Mouse (Mus musculus): ENCODE data around the gene C1qtnf5. TPM values are rescaled to one million over a fixed set of nuclear protein-coding genes. Genes with fewer than 3 reads are reported as not detected.

Gene C1qtnf5
- polyA plus RNA-seq, 1 experiment from 2014 or later = 0.50 TPM

- H3K27me3 ChIP-seq (ENCODE audit: insufficient read depth, poor library complexity, severe bottlenecking) = no peaks in the 10 kb centered on the region
- H3K4me1 ChIP-seq = peaks cover 36% of the 10 kb centered on the region
- no peaks in the 10 kb centered on the region for H3K9me3 ChIP-seq
- peaks cover 11% of the 10 kb centered on the region for H3K36me3 ChIP-seq
- WGBS = under 1% methylated on average over 51 of the region's 51 CpGs
- peak; percentile 99 for DNase-seq (ENCODE audit: low spot score)
- peak within 1 kb of the TSS; percentile 87 for H3K4me3 ChIP-seq
- H3K27ac ChIP-seq = peak within 1 kb of the TSS; percentile 94
These were observed 6.2 kb downstream of the C1qtnf5 start, which contains the start of the genes Gm49380 and Rnf26 for GRCm38 (mm10) chr9:44113105-44113789. Gene Gm49380, minus strand, starts transcription at chr9:44113500. Gene Rnf26, minus strand, starts transcription at chr9:44113517.

DNA sequence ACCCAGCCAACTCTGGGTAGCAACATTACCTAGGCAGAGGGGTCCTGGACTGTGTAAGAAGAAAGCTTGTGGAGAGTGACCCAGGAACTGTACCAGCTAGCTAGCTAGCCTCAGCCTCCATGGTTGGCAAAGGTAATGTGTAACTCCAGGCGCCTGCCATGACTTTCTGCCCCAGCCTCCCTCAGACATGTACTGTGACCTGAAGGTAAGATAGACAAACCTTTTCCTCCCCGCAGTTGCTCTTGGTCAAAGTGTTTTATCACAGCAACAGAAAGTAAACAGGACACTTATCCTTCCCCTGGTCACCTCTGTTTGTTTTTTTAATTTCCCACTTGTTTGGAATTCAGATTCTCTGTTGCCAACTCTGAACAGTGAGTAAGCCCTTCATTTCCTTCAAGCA lies 7.4 kb downstream of the C1qtnf5 start:
- no peaks in the 10 kb centered on the region for H3K27me3 ChIP-seq (ENCODE audit: insufficient read depth, poor library complexity, severe bottlenecking)
- DNase-seq (ENCODE audit: low spot score) = no peak
- peaks cover 24% of the 10 kb centered on the region for H3K4me1 ChIP-seq
- 0 out of 2 replicates have a peak, but pooled peaks cover 2% of the 10 kb centered on the region for H3K36me3 ChIP-seq
- no peaks in the 10 kb centered on the region for H3K9me3 ChIP-seq
- H3K4me3 ChIP-seq = no peak overlapping the region
- 80% methylated on average over 2 of the region's 2 CpGs for WGBS
- no peak overlapping the region for H3K27ac ChIP-seq

DNA sequence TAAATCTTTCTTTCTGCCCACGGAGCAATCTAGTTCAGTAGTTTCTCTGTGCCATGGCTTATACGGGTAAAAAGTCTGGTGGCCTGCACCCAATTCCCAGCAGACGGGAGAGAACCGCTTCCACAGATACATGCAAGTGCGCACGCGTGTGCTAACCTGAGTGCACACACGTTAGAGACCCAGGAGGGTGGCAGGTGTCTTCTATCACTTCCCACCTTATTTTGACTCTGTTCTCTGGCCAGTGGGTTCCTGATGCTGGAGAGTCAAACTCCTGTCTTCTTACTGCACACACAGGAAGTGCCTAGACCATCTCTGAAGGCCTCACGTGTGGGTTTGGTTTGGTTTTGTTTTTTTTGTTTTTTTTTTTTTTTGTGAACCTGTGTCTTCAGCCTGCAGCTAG lies 8.6 kb downstream of the C1qtnf5 start:
- Histone ChIP-seq H3K4me1 (peaks cover 12% of the 10 kb centered on the region), H3K27me3 (ENCODE audit: insufficient read depth, poor library complexity, severe bottlenecking) (no peaks in the 10 kb centered on the region), H3K9me3 (no peaks in the 10 kb centered on the region), H3K4me3 (no peak overlapping the region), H3K36me3 (0 out of 2 replicates have a peak, but pooled peaks cover under 1% of the 10 kb centered on the region), H3K27ac (no peak overlapping the region)
- DNase-seq (ENCODE audit: low spot score) = no peak
- WGBS = 87% methylated on average over 9 of the region's 9 CpGs

GRCm38 (mm10) chr9:44116182-44116581 lies 9.1 kb downstream of the C1qtnf5 start:
- Histone ChIP-seq H3K4me1 (peaks cover 12% of the 10 kb centered on the region; the same call in 1 of the 2 replicates), H3K27ac (no peak overlapping the region), H3K4me3 (no peak overlapping the region), H3K36me3 (no peaks in the 10 kb centered on the region), H3K9me3 (no peaks in the 10 kb centered on the region), H3K27me3 (ENCODE audit: insufficient read depth, poor library complexity, severe bottlenecking) (no peaks in the 10 kb centered on the region)
- DNase-seq (ENCODE audit: low spot score) = no peak
- 85% methylated on average over 4 of the region's 4 CpGs for WGBS

- DNase-seq (ENCODE audit: low spot score) = no peak
- H3K9me3 ChIP-seq = no peaks in the 10 kb centered on the region
- no peak overlapping the region for H3K27ac ChIP-seq
- no peak overlapping the region for H3K4me3 ChIP-seq
- no peaks in the 10 kb centered on the region for H3K27me3 ChIP-seq (ENCODE audit: insufficient read depth, poor library complexity, severe bottlenecking)
- 0 out of 2 replicates have a peak, but pooled peaks cover 5% of the 10 kb centered on the region for H3K4me1 ChIP-seq
- H3K36me3 ChIP-seq = no peaks in the 10 kb centered on the region
- 45% methylated on average over 5 of the region's 5 CpGs for WGBS
These were observed 12.0 kb downstream of the C1qtnf5 start for GRCm38 (mm10) chr9:44119011-44119410.

GRCm38 (mm10) chr9:44119948-44120465 lies 13.0 kb downstream of the C1qtnf5 start:
- Histone ChIP-seq H3K27ac (no peak overlapping the region), H3K36me3 (no peaks in the 10 kb centered on the region), H3K4me3 (no peak overlapping the region), H3K9me3 (no peaks in the 10 kb centered on the region), H3K27me3 (ENCODE audit: insufficient read depth, poor library complexity, severe bottlenecking) (no peaks in the 10 kb centered on the region), H3K4me1 (0 out of 2 replicates have a peak, but pooled peaks cover 5% of the 10 kb centered on the region)
- 82% methylated on average over 8 of the region's 8 CpGs for WGBS
- DNase-seq (ENCODE audit: low spot score) = no peak

DNA sequence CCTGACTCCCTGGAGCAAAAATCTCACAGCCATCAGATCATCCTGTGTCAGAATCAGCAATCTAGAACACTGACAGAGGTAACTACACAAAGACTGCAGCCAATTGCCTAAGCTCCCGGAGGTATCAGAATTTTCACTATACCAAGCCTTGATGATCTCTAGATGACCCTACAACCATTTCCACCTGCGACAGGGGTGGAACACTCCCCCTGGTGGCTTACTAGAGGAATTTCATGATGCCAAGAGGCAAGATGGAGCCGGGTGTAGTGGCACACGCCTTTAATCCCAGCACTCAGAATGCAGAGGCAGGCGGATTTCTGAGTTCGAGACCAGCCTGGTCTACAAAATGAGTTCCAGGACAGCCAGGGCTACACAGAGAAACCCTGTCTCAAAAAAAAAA lies 17.3 kb downstream of the C1qtnf5 start:
- Histone ChIP-seq H3K4me1 (peaks cover 20% of the 10 kb centered on the region), H3K9me3 (no peaks in the 10 kb centered on the region), H3K27ac (no peak overlapping the region), H3K36me3 (no peaks in the 10 kb centered on the region), H3K4me3 (no peak overlapping the region), H3K27me3 (ENCODE audit: insufficient read depth, poor library complexity, severe bottlenecking) (no peaks in the 10 kb centered on the region)
- no peak for DNase-seq (ENCODE audit: low spot score)
- 73% methylated on average over 6 of the region's 6 CpGs for WGBS

- peaks cover 27% of the 10 kb centered on the region for H3K4me1 ChIP-seq
- H3K27ac ChIP-seq = no peak overlapping the region
- 59% methylated on average over 5 of the region's 5 CpGs for WGBS
- H3K4me3 ChIP-seq = no peak overlapping the region
- DNase-seq (ENCODE audit: low spot score) = no peak
- H3K9me3 ChIP-seq = no peaks in the 10 kb centered on the region
- H3K36me3 ChIP-seq = no peaks in the 10 kb centered on the region
- no peaks in the 10 kb centered on the region for H3K27me3 ChIP-seq (ENCODE audit: insufficient read depth, poor library complexity, severe bottlenecking)
These were observed 18.0 kb downstream of the C1qtnf5 start for GRCm38 (mm10) chr9:44125026-44125425.

DNA sequence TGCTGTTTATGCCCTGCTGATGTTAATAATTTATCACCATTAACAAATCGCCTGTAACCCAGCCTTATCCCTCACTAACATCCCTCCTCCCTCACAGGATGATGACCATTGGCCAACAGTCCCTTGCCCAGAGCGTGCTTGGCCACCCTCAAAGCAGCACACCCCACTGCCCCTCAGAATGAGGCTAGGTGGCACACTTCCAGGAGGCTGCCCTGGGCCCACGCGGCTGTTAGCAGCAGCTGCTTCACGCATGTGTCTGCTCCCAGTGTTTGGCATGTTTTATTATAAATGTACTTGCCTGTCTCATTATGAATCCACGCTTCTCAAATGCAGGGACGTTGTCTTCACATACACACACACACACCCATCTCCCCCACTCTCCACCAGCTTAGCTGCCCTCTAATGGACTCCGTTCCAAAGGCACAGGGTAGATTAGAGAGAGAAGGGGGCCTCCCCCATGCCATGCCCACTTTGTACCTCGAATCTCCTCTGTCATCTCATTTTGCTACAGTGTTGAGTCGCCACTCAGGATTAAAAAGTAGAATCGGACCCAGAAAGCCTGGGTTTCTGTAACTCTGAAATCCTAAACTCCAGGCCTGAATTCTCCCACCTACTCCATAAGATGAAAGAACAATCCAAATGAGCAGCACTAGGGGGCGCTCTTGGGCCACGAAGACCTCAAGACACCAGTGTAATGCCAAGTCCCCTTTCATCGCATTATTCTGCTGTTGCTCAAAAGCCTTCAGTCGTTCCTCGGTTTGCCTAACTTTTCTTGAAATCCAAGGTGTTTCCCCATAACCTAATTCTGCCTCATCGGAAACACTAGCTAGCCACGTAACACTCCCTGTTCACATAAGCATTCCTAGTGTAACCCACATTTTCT lies 18.7 kb downstream of the C1qtnf5 start:
- H3K27ac ChIP-seq = peak overlapping the region; percentile 53; the same call in 1 of the 2 replicates
- no peaks in the 10 kb centered on the region for H3K36me3 ChIP-seq
- WGBS = 33% methylated on average over 18 of the region's 18 CpGs
- H3K4me1 ChIP-seq = peaks cover 34% of the 10 kb centered on the region
- H3K9me3 ChIP-seq = no peaks in the 10 kb centered on the region
- DNase-seq (ENCODE audit: low spot score) = peak; percentile 91
- peaks cover 1% of the 10 kb centered on the region; the same call in 1 of the 2 replicates for H3K27me3 ChIP-seq (ENCODE audit: insufficient read depth, poor library complexity, severe bottlenecking)
- peak overlapping the region; percentile 28; the same call in 1 of the 2 replicates for H3K4me3 ChIP-seq

DNA sequence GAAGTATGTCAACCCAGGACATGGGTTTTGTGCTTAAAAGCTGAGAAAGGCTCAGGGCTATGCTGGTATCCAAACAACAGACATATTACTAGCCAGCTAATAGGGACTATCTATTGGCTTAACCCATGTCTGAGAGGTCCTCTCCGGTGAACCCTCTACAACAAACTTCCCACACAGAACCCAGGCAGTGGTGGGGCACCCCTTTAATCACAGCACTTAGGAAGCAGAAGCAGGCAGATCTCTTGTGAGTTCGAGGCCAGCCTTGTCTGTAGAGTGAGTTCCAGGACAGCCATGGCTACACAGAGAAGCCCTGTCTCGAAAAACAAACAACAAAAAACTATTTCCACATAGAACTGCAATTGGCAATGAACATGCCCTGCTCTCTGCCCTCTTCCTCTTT lies 19.7 kb downstream of the C1qtnf5 start:
- Histone ChIP-seq H3K36me3 (no peaks in the 10 kb centered on the region), H3K4me1 (peaks cover 43% of the 10 kb centered on the region), H3K4me3 (no peak overlapping the region), H3K9me3 (no peaks in the 10 kb centered on the region), H3K27ac (no peak overlapping the region), H3K27me3 (ENCODE audit: insufficient read depth, poor library complexity, severe bottlenecking) (peaks cover 8% of the 10 kb centered on the region; the same call in 1 of the 2 replicates)
- DNase-seq (ENCODE audit: low spot score) = no peak
- WGBS = 77% methylated on average over 3 of the region's 3 CpGs

DNA sequence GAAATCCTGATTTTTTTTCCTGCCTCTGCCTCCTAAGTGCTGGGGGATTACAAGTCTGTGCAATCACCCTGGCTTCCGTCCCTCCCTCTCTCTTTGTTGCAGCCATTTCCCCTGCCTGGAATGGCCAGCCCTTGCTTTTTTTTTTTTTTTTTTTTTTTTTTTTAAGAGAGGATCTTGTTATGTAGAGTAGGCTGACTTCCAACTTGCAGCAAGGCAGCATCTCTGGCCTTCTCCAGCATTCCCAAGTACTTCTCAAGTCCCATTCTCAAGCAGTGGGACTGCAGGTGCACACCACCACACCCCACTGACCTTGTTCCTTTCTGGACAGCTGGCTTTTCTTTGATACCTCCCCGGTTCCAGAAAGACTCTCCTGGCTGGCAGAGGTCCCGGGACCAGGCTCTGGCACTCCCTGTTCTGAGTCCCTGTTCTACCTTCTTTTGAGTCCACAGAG lies 20.3 kb downstream of the C1qtnf5 start:
- H3K27ac ChIP-seq = peak overlapping the region; percentile 47; the same call in 1 of the 2 replicates

DNA sequence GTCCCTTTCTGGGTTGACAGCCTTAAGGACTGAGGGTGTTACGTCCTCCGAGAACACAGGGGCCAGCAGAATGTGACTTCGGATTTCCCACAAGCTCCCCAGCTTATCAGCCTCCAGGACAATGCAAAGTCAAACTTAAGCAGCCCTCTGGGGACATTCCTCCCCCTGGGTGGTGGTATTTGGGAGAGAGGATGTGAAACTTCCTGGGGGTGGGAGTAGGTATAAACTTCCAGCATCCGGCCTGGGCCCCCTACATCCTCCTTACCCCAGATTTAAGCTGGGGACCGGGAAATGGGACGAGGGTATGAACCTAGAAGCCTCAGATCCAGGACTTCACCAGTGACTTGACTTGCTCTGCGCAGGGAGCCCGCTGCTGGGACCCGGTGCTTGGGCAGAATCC lies 22.6 kb downstream of the C1qtnf5 start:
- DNase-seq (ENCODE audit: low spot score) = peak; percentile 70
- under 1% methylated on average over 9 of the region's 9 CpGs for WGBS
- Histone ChIP-seq H3K27ac (peak overlapping the region; percentile 91), H3K4me1 (peaks cover 60% of the 10 kb centered on the region), H3K36me3 (no peaks in the 10 kb centered on the region), H3K9me3 (no peaks in the 10 kb centered on the region), H3K4me3 (peak overlapping the region; percentile 63), H3K27me3 (ENCODE audit: insufficient read depth, poor library complexity, severe bottlenecking) (peaks cover 34% of the 10 kb centered on the region)

More for the DNA sequence above, 20.3 kb downstream of the C1qtnf5 start:
- Histone ChIP-seq H3K4me1 (peaks cover 43% of the 10 kb centered on the region), H3K27me3 (ENCODE audit: insufficient read depth, poor library complexity, severe bottlenecking) (peaks cover 12% of the 10 kb centered on the region; the same call in 1 of the 2 replicates), H3K36me3 (no peaks in the 10 kb centered on the region), H3K9me3 (no peaks in the 10 kb centered on the region), H3K4me3 (no peak overlapping the region)
- WGBS = 50% methylated on average over 3 of the region's 3 CpGs
- DNase-seq (ENCODE audit: low spot score) = no peak

Measured in heart, embryonic 10.5 days (tissue).